Mouse (Mus musculus): ENCODE measurements at regions not wholly inside any gene's neighbourhood (a gene's known extent, or its start where the extent isn't known, plus 50 kb on each side); places are given as distances from the start of the nearest gene placed in this dataset.

DNA sequence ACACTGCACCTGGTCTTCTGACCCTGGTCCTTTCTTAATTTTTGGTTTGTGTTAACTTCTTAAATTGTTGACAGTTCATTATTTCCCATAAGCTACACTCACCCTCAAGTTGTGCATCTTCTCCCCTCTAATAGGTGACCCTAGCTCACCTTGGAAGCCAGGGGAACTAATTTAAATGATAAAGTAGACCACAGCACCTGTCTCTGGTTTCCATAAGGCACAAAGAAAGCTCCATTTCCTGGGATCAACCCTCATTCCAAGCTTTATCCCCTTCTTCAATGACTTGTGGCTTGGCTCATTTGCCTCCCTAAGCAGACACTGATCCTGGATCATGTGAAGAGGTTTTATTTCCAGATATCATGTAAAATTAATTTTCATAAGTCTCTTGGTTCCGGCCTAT, 276.1 kb upstream of the Tle4 start:
- TF ChIP-seq CTCF (IDR thresholded peaks at IDR 0.05; ENCODE audit: borderline replicate concordance, insufficient read depth, low read depth, low read length) (no peak), POLR2A (IDR thresholded peaks at IDR 0.05; ENCODE audit: borderline replicate concordance, insufficient read depth, low read length) (no peak)

Measured in cerebellum, adult 2 months (tissue).